Mouse (Mus musculus) hindbrain, embryonic 11.5 days (tissue): ENCODE results near the gene Usp35. TPM values are rescaled to one million over a fixed set of nuclear protein-coding genes. Genes with fewer than 3 reads are reported as not detected.

Source experiments
- ATAC-seq: fragments of 200-750 bp; cut with Nextera tagmentation; 2 replicates; pipeline ENCODE4 v1.8.0; 2017; ENCODE audit warnings: mild to moderate bottlenecking, moderate TSS enrichment, moderate library complexity; ENCODE audit not compliant: low FRiP score
- DNase-seq: peaks from one replicate; pipeline ENCODE4 v3.0.0-alpha.2; 2015; ENCODE audit warnings: low spot score
- H3K27ac ChIP-seq: fragments of 300-500 bp; sonication (generic); 2 replicates; pipeline ENCODE4 v1.5.1; 2014; ENCODE audit warnings: mild to moderate bottlenecking, low read depth, low read length
- H3K27me3 ChIP-seq: fragments of 300-500 bp; sonication (generic); 2 replicates; pipeline ENCODE4 v1.6.1; 2014; ENCODE audit warnings: mild to moderate bottlenecking, low read length, moderate library complexity, mixed read lengths; ENCODE audit not compliant: control insufficient read depth, insufficient read depth
- H3K36me3 ChIP-seq: fragments of 300-500 bp; sonication (generic); 2 replicates; pipeline ENCODE4 v1.6.1; 2014; ENCODE audit warnings: mild to moderate bottlenecking, low read length, moderate library complexity, mixed read lengths; ENCODE audit not compliant: control insufficient read depth, insufficient read depth
- H3K4me1 ChIP-seq: fragments of 300-500 bp; sonication (generic); replicated peaks from 2 replicates; pipeline ENCODE4 v1.6.1; 2014; ENCODE audit warnings: low read length, mixed read lengths; ENCODE audit not compliant: control insufficient read depth, insufficient read depth
- H3K4me2 ChIP-seq: fragments of 300-500 bp; sonication (generic); replicated peaks from 2 replicates; pipeline ENCODE4 v1.6.1; 2014; ENCODE audit warnings: mild to moderate bottlenecking, low read depth, low read length
- H3K4me3 ChIP-seq: fragments of 300-500 bp; sonication (generic); 2 replicates; pipeline ENCODE4 v1.5.1; 2014; ENCODE audit warnings: low read depth, low read length
- H3K9ac ChIP-seq: fragments of 300-500 bp; sonication (generic); 2 replicates; pipeline ENCODE4 v1.6.1; 2014; ENCODE audit warnings: low read depth, low read length
- H3K9me3 ChIP-seq: fragments of 300-500 bp; sonication (generic); 2 replicates; pipeline ENCODE4 v1.6.1; 2016; ENCODE audit warnings: low read length; ENCODE audit not compliant: control insufficient read depth
- WGBS: fragments of 180-500 bp; shearing (Covaris S2); extraction: QIAGEN DNeasy Blood & Tissue Kit; methylation state at CpG from one replicate; pipeline ENCODE4 v1.1.7; 2014; 5-methylcytosine and 5-hydroxymethylcytosine counted together
- polyA plus RNA-seq: library from polyadenylated mRNA; unstranded; fragments of >200 nt; fragmentation: Nextera tagmentation; extraction: Ambion mirVana; gene quantifications from 2 replicates; pipeline ENCODE4 v1.2.1, GENCODE M21; 2014

Gene Usp35
- polyA plus RNA-seq, 1 experiment from 2014 or later = 2.9 TPM

DNA sequence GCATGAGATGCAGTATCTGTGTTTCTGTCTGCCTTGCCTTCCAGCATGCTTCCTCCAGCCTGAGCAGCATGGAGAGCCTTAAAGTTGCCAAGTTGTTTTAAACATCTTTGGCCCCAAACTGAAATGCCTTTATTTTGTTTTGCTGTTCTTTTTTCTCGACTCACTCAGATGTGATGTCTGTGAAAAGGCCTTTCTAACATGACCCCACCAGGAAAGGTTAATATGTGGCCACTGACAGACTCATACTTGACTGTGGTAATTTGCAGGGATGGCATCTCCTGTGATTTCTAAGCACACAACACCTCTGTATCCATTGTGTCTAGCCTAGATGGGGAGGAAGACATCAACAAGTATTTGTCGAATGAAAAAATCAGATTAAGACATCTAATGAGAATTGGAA is 34.8 kb downstream of the Usp35 start:
- H3K36me3 ChIP-seq = no peaks in the 10 kb centered on the region
- DNase-seq (no peak), ATAC-seq (no peak)
- H3K4me3 ChIP-seq = no peak overlapping the region
- 66% methylated on average over 2 of the region's 2 CpGs for WGBS
- no peak overlapping the region for H3K9ac ChIP-seq
- no peak overlapping the region for H3K27ac ChIP-seq
- no peaks in the 10 kb centered on the region for H3K27me3 ChIP-seq
- no peaks in the 10 kb centered on the region for H3K9me3 ChIP-seq
- no peak overlapping the region for H3K4me2 ChIP-seq
- no peaks in the 10 kb centered on the region for H3K4me1 ChIP-seq

DNA sequence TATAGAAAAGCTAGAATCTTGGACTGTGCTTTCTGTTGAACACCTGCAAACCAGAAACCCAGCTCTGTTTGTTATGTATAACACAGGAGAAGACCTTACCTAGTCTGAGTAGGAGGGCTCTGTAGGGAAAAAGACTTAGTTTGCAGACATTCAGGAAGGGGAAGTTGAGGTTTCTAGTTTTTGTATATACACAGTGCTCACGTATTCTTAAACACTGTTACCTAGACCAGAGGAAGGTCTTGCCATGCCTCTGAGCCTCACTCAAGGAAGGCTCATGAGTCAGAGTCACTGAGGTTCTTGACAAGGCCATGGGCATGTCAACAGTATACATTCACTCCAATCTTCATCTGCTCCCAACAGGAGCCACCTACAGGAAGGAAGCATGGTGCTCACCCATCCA is 60.8 kb downstream of the Usp35 start:
- H3K9me3 ChIP-seq = no peaks in the 10 kb centered on the region
- no peak overlapping the region for H3K9ac ChIP-seq
- H3K4me3 ChIP-seq = no peak overlapping the region
- H3K36me3 ChIP-seq = no peaks in the 10 kb centered on the region
- H3K4me2 ChIP-seq = no peak overlapping the region
- DNase-seq (no peak), ATAC-seq (no peak)
- H3K27ac ChIP-seq = no peak overlapping the region
- no peaks in the 10 kb centered on the region for H3K27me3 ChIP-seq
- no peaks in the 10 kb centered on the region for H3K4me1 ChIP-seq
- WGBS = 96% methylated on average over 1 of the region's 1 CpGs

DNA sequence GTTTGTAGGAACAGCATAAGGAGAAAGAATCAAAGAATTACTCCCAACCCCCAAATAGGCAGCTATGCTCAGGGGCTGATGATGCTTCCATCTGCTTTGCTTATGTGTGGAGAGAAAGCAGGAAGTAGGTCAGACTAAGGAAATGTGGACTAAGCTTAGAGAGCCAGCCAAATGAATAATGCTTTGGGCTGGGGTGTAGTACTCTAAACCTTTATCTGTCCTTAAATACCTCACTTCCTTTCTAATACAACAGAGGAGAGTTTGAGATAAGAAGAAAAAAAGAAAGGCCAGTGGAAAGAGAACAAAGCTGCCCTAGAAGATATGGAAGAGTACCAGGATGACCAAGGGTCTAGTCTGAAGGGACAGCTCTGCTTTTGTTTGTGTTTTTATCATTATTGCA is 61.5 kb downstream of the Usp35 start:
- Histone ChIP-seq H3K27me3 (no peaks in the 10 kb centered on the region), H3K27ac (no peak overlapping the region), H3K4me2 (no peak overlapping the region), H3K36me3 (no peaks in the 10 kb centered on the region), H3K9me3 (no peaks in the 10 kb centered on the region), H3K4me3 (no peak overlapping the region), H3K9ac (no peak overlapping the region), H3K4me1 (no peaks in the 10 kb centered on the region)
- DNase-seq (no peak), ATAC-seq (no peak)

DNA sequence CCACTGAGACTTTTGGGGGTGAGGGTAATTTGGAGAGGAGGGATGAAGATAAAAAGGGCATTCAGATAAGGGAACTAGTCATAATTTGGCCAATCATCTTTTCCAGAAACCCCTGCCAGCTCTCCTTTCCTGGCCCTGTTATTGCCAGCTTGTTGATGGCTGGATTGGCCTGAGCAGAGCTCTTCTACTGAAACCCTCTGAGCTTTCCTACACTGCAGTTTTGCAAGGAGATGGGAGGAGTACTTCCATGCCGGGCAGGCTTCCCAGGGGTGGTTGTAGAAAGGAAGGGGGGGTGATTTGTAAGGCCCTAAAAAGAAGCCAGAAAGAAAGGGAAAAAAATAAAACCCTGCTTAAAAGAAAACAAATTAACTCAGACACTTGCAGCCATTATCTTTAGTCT is 69.3 kb downstream of the Usp35 start:
- no peak for DNase-seq
- H3K9ac ChIP-seq = no peak overlapping the region
- no peak overlapping the region for H3K4me2 ChIP-seq
- no peak overlapping the region for H3K27ac ChIP-seq
- no peak for ATAC-seq
- H3K9me3 ChIP-seq = no peaks in the 10 kb centered on the region
- H3K27me3 ChIP-seq = no peaks in the 10 kb centered on the region
- no peaks in the 10 kb centered on the region for H3K4me1 ChIP-seq
- no peak overlapping the region for H3K4me3 ChIP-seq
- no peaks in the 10 kb centered on the region for H3K36me3 ChIP-seq
- WGBS = 58% methylated on average over 1 of the region's 1 CpGs

Other genes with a start within 250 kb of the Usp35 start
- gene Kctd21, start 307 bp upstream of the Usp35 start, polyA plus RNA-seq = 6.1 and 6.8 TPM in 2 replicates
- gene Alg8, start 39.6 kb upstream of the Usp35 start, polyA plus RNA-seq = 31.9 and 33.3 TPM in 2 replicates
- 344 and 352 TPM in 2 replicates for gene Ndufc2, start 68.0 kb upstream of the Usp35 start, polyA plus RNA-seq
- 0.17 and 0.35 TPM in 2 replicates for gene Thrsp, start 85.7 kb upstream of the Usp35 start, polyA plus RNA-seq
- gene Kctd14, start 119.3 kb upstream of the Usp35 start, polyA plus RNA-seq = 0.46 and 0.85 TPM in 2 replicates
- 64.8 and 66.3 TPM in 2 replicates for gene Ints4, start 148.9 kb upstream of the Usp35 start, polyA plus RNA-seq
- gene Aamdc, start 247.5 kb upstream of the Usp35 start, polyA plus RNA-seq = 38.7 and 39.7 TPM in 2 replicates
- 27.2 and 29.5 TPM in 2 replicates for gene Rsf1, start 247.9 kb upstream of the Usp35 start, polyA plus RNA-seq